Mouse (Mus musculus) thymus, adult 2 months (tissue): Measurements from ENCODE around the gene Ptgis. TPM values are rescaled to one million over a fixed set of nuclear protein-coding genes. Genes with fewer than 3 reads are reported as not detected.

Experiments
- DNase-seq: peaks from one replicate; pipeline ENCODE4 v3.0.0; 2021
- H3K27ac ChIP-seq: fragments of 200-500 bp; 2 replicates; pipeline ENCODE4 v1.5.1; 2012; ENCODE audit warnings: low read length, control low read depth; ENCODE audit not compliant: control insufficient read depth, insufficient read depth
- H3K27me3 ChIP-seq: fragments of 200-500 bp; 2 replicates; pipeline ENCODE4 v1.6.1; 2012; ENCODE audit warnings: mild to moderate bottlenecking, low read length, moderate library complexity, mixed read lengths; ENCODE audit not compliant: control insufficient read depth, insufficient read depth
- H3K36me3 ChIP-seq: fragments of 200-500 bp; 2 replicates; pipeline ENCODE4 v1.6.1; 2012; ENCODE audit warnings: mild to moderate bottlenecking, low read length, moderate library complexity; ENCODE audit not compliant: control insufficient read depth, insufficient read depth
- H3K4me1 ChIP-seq: fragments of 200-500 bp; replicated peaks from 2 replicates; pipeline ENCODE4 v1.6.1; 2012; ENCODE audit warnings: low read length; ENCODE audit not compliant: control insufficient read depth, insufficient read depth
- H3K4me3 ChIP-seq: fragments of 200-500 bp; 2 replicates; pipeline ENCODE4 v1.5.1; 2012; ENCODE audit warnings: mild to moderate bottlenecking, low read length, control low read depth, moderate library complexity; ENCODE audit not compliant: control insufficient read depth, insufficient read depth
- CTCF ChIP-seq: fragments of 200-500 bp; IDR thresholded peaks from 2 replicates; pipeline ENCODE4 v1.5.1; 2012; ENCODE audit warnings: mild to moderate bottlenecking, control low read depth, low read length, moderate library complexity, borderline replicate concordance; ENCODE audit not compliant: control insufficient read depth, poor library complexity, insufficient read depth; ENCODE audit errors: extremely low read depth
- POLR2A ChIP-seq: fragments of 200-500 bp; IDR thresholded peaks from 2 replicates; pipeline ENCODE4 v1.6.1; 2012; ENCODE audit warnings: mild to moderate bottlenecking, low read length, control low read depth, moderate library complexity; ENCODE audit not compliant: control insufficient read depth, poor library complexity, insufficient read depth; ENCODE audit errors: extremely low read depth
- WGBS: fragments of 180-500 bp; shearing (Covaris S2); methylation state at CpG from one replicate; pipeline ENCODE4 v1.1.7; 2018; 5-methylcytosine and 5-hydroxymethylcytosine counted together
- polyA plus RNA-seq: library from polyadenylated mRNA; depleted of rRNA; stranded (reverse); fragments of >200 nt; gene quantifications from 2 replicates; pipeline ENCODE4 v1.2.3, GENCODE M21; 2012

The Ptgis gene
- polyA plus RNA-seq, 1 experiment = 9.9 TPM

DNA sequence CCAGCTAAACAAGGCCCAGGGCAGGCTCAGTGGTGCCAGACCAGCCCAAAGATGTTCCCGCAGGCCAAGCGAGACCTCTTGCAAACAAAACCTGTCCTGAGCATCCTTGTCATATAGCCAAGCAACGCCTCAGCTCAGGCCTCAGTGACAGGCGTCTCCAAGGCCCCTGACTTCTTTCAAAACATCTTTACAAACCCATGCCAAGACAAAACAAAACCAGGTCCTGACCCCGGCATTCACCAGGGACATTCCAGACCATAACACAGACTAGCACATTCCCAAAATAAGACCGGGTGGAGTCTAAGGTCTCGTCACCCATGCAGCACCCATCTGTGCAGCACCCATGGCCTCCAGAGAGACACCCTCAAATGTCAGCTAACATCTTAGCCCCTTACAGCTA is 6.3 kb upstream of the Ptgis start:
- H3K27ac ChIP-seq = no peak overlapping the region
- H3K4me1 ChIP-seq = peaks cover 6% of the 10 kb centered on the region; the same call in 1 of the 2 replicates
- H3K36me3 ChIP-seq = no peaks in the 10 kb centered on the region
- TF ChIP-seq CTCF (no peak), POLR2A (no peak)
- no peaks in the 10 kb centered on the region; the same call in 1 of the 2 replicates for H3K27me3 ChIP-seq
- no peak for DNase-seq
- WGBS = 93% methylated on average over 7 of the region's 7 CpGs
- H3K4me3 ChIP-seq = no peak overlapping the region

DNA sequence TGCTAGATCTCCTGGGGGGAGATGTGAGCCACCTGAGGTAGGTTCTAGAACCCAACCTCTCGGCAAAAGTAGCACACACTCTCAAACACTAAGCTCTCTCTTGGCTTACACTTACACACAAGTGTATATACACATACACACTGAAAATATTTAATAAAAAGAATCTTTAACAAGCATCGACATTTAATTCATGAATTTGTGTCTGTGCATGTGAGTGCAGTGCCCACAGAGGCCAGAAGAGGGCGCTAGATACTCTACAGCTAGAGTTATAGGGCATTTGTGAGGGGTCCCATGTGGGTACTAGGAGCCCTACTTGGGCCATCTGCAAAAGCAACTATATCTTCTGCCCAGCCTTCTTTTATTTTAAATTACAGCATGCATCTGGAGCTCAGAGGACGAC is 4.5 kb upstream of the Ptgis start:
- Histone ChIP-seq H3K27me3 (peaks cover 7% of the 10 kb centered on the region), H3K36me3 (no peaks in the 10 kb centered on the region), H3K4me3 (no peak overlapping the region), H3K4me1 (0 out of 2 replicates have a peak, but pooled peaks cover under 1% of the 10 kb centered on the region), H3K27ac (no peak overlapping the region)
- no peak for DNase-seq
- TF ChIP-seq CTCF (no peak), POLR2A (no peak)
- 80% methylated on average over 4 of the region's 4 CpGs for WGBS

DNA sequence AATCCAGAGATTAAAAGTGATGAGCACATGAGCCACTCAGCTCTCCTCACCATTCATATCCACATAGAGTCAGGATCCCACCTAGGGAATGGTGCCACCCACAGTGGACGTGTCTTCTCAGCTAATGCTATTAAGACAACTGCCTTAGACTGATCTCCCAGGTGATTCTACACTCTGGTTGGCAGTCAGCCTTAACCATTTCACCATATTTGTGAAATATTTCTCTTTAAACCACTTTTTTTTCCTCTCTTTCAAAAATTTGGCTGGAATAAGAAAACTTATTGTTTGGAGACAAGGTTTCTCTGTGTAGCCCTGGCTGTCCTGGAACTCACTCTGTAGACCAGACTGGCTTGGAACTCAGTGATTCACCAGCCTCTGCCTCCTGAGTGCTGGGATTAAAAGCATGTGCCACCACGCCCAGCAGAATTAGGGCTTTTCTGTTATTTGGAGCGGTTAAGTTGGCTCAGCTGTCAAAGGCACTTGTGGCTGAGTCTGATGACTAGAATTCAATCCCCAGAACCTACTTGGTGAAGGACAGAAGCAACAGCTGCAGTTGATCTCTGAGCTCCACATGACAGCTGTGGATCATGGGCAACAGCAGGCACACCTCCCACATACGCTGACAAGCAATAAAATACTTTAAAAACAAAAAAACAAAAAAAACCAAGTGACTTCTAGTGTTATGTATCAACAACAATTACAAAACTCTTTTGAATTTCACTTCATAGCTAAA is 3.6 kb upstream of the Ptgis start:
- no peak for DNase-seq
- 92% methylated on average over 4 of the region's 4 CpGs for WGBS
- Histone ChIP-seq H3K27ac (no peak overlapping the region), H3K4me1 (no peaks in the 10 kb centered on the region), H3K4me3 (no peak overlapping the region), H3K27me3 (peaks cover 15% of the 10 kb centered on the region), H3K36me3 (no peaks in the 10 kb centered on the region)
- no peak for TF ChIP-seq POLR2A
- no peak for TF ChIP-seq CTCF

DNA sequence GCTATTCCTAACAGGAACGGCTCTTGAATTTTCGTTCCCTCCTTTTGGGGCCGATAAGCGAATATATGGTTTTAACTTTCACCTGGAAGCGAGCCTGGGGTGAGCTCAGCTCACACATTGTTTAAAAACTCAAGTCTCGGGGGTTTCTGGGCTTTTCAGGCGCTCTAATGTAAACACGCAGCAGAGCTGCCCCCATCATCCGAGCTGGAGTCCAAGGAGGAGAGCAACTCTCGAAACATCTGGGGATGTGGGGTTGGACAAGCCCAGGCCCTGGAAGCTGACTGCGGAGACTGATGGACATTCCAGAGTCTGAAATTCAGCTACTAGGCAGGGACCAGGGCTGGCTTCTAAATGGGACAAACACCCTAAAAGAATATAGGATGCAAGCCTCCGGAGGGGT is 1.1 kb downstream of the Ptgis start:
- WGBS = 51% methylated on average over 12 of the region's 12 CpGs
- Histone ChIP-seq H3K36me3 (no peaks in the 10 kb centered on the region), H3K4me1 (no peaks in the 10 kb centered on the region), H3K4me3 (no peak overlapping the region), H3K27me3 (peaks cover 15% of the 10 kb centered on the region), H3K27ac (no peak overlapping the region)
- DNase-seq = no peak
- no peak for TF ChIP-seq POLR2A
- TF ChIP-seq CTCF = no peak

DNA sequence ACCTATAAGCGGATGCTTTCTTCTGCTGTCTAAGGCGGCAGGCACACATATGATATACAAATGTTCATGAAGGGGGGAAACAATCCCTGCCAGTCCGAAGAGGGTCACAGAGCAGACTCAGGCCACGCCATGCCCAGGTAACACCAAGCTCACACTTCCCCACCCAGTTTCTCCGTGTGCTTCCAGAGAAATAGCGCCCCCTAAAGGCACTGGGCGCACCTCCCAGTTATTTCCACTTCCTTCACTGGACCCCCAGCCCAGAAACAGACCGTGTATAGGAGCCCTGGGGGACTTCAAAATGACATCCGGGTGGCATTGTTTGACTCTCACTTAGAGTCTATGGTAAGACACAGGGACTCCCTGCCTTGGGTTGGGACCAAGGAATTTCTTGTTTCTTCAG is 3.2 kb downstream of the Ptgis start:
- TF ChIP-seq POLR2A (no peak), CTCF (no peak)
- peaks cover 15% of the 10 kb centered on the region for H3K27me3 ChIP-seq
- no peak overlapping the region for H3K4me3 ChIP-seq
- H3K36me3 ChIP-seq = no peaks in the 10 kb centered on the region
- no peaks in the 10 kb centered on the region for H3K4me1 ChIP-seq
- no peak for DNase-seq
- H3K27ac ChIP-seq = no peak overlapping the region
- 81% methylated on average over 9 of the region's 9 CpGs for WGBS

DNA sequence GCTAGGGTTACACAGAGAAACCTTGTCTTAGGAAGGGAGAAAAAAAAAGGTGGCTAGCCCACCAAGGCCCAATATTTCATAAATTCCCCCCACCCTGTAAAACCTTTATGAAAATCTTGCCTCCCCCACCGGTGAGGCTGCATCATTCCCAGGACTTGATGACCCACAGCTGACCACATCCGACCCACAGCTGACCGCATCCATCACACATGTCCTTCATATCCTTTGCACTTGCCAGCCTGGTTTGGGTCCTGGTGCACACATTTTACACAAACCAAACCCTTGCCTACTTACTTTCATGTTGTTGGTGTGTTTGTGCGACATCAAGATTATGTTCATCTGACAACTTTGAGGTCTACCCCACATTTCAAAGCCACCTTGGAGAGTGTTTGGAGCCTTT is 4.2 kb downstream of the Ptgis start:
- no peak for DNase-seq
- H3K4me1 ChIP-seq = no peaks in the 10 kb centered on the region
- peaks cover 15% of the 10 kb centered on the region for H3K27me3 ChIP-seq
- TF ChIP-seq POLR2A = no peak
- no peak for TF ChIP-seq CTCF
- H3K36me3 ChIP-seq = no peaks in the 10 kb centered on the region
- H3K4me3 ChIP-seq = no peak overlapping the region
- H3K27ac ChIP-seq = no peak overlapping the region
- 95% methylated on average over 4 of the region's 4 CpGs for WGBS

DNA sequence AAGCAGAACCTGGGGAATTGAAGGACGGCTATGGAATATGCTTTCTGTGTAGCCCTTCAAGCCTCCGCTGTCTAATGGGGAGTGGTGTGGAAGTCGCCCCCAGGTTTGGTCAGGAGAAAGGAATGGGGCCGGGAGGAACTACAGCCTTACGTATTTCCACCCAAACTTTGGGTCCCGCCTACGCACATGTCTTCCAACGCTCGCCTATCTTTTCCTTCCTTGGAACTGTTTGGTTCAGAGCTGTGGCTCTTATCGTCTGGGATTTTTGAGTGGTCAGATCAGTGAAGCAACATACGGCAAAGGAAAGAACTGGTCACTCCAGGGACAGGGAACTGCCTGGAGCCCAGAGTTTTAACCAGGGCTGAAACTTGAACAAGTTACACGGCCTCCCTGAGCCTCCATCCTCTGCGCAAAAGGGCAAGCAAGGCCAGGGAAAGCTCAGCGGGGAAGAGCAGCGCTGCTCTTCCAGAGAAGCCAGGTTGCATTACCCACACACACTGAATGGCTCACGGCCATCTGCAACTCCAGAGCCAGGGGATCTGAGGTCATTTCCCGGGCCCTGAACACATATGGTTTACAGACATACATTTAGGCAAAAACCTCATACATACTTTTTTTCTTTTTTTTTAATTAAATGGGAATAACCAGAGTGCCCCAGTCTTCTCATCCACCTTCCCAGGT is 4.9 kb downstream of the Ptgis start:
- no peak overlapping the region for H3K27ac ChIP-seq
- no peak for DNase-seq

More for the DNA sequence above, 4.9 kb downstream of the Ptgis start:
- TF ChIP-seq POLR2A (no peak), CTCF (no peak)
- Histone ChIP-seq H3K36me3 (no peaks in the 10 kb centered on the region), H3K4me1 (no peaks in the 10 kb centered on the region), H3K27me3 (peaks cover 12% of the 10 kb centered on the region), H3K4me3 (no peak overlapping the region)
- 88% methylated on average over 17 of the region's 17 CpGs for WGBS
